7 mouse cellular contexts compared by ENCODE assay signal in genomic region chr14:52018248-52019050, GRCm38 (mm10). TPM values are rescaled to one million over a fixed set of nuclear protein-coding genes. Genes with fewer than 3 reads are reported as not detected.
DNase-seq lines count a peak whose midpoint lies in the region; ATAC-seq and TF ChIP-seq lines count a peak whose summit lies in the region.

No protein-coding gene starts in this region.

- H3K4me3 ChIP-seq in neural tube, embryonic 11.5 days (ENCODE audit: low read depth, low read length): peak overlapping the region; percentile 47
- 0 out of 2 replicates have a peak overlapping the region, but pooled peaks have one; percentile 79 for H3K4me3 ChIP-seq in embryonic fibroblast, embryonic 13.5 days (ENCODE audit: insufficient read depth, low read length)
- H3K4me3 ChIP-seq in limb, embryonic 11.5 days (ENCODE audit: low read depth, low read length): peak overlapping the region; percentile 0; the same call in 1 of the 2 replicates
- peak overlapping the region; percentile 70 for H3K4me3 ChIP-seq in stomach, embryonic 16.5 days (replicated peaks; ENCODE audit: low read length)

- no peak for TF ChIP-seq POLR2A in embryonic fibroblast, embryonic 13.5 days (IDR thresholded peaks at IDR 0.05; ENCODE audit: low read depth, low read length)

- H3K36me3 ChIP-seq in neural tube, embryonic 11.5 days (ENCODE audit: control insufficient read depth, insufficient read depth, low read length): no peaks in the 10 kb centered on the region
- H3K36me3 ChIP-seq in limb, embryonic 11.5 days (ENCODE audit: control insufficient read depth, insufficient read depth, low read length): no peaks in the 10 kb centered on the region
- no peaks in the 10 kb centered on the region for H3K36me3 ChIP-seq in stomach, embryonic 16.5 days (ENCODE audit: control insufficient read depth, insufficient read depth, low read length)

- no peak for ATAC-seq in neural tube, embryonic 11.5 days (ENCODE audit: insufficient read depth, low FRiP score, low TSS enrichment)
- ATAC-seq in limb, embryonic 11.5 days (ENCODE audit: insufficient number of reproducible peaks, low FRiP score, low TSS enrichment, low read depth): no peak
- no peak for ATAC-seq in stomach, embryonic 16.5 days (ENCODE audit: insufficient read depth, low FRiP score)

- WGBS in neural tube, embryonic 11.5 days: 92% methylated on average over 15 of the region's 15 CpGs
- WGBS in limb, embryonic 11.5 days: 92% methylated on average over 15 of the region's 15 CpGs
- 86% methylated on average over 15 of the region's 15 CpGs for WGBS in stomach, embryonic 16.5 days

- no peak for DNase-seq in neural tube, embryonic 11.5 days (ENCODE audit: low spot score)
- no peak for DNase-seq in neural tube, embryonic 10.5 days (ENCODE audit: extremely low spot score, low spot score)
- no peak for DNase-seq in limb, embryonic 11.5 days (ENCODE audit: low spot score)
- DNase-seq in embryo, embryonic 11 days: no peak
- no peak for DNase-seq in testis, postnatal 10 days (ENCODE audit: low spot score)

- no peaks in the 10 kb centered on the region for H3K27me3 ChIP-seq in neural tube, embryonic 11.5 days (ENCODE audit: control insufficient read depth, insufficient read depth, low read length)
- no peaks in the 10 kb centered on the region for H3K27me3 ChIP-seq in limb, embryonic 11.5 days (ENCODE audit: control insufficient read depth, insufficient read depth, low read length)
- no peaks in the 10 kb centered on the region for H3K27me3 ChIP-seq in stomach, embryonic 16.5 days (ENCODE audit: control insufficient read depth, insufficient read depth, low read length)

- no peak for TF ChIP-seq CTCF in embryonic fibroblast, embryonic 13.5 days (IDR thresholded peaks at IDR 0.05; ENCODE audit: borderline replicate concordance, insufficient read depth, low read length)

- H3K9ac ChIP-seq in neural tube, embryonic 11.5 days (ENCODE audit: low read length): peak overlapping the region; percentile 73; the same call in 1 of the 2 replicates
- no peak overlapping the region for H3K9ac ChIP-seq in limb, embryonic 11.5 days (ENCODE audit: low read length)
- H3K9ac ChIP-seq in stomach, embryonic 16.5 days (ENCODE audit: low read length): peak overlapping the region; percentile 94

- H3K9me3 ChIP-seq in neural tube, embryonic 11.5 days (ENCODE audit: control insufficient read depth, low read length): no peaks in the 10 kb centered on the region
- no peaks in the 10 kb centered on the region for H3K9me3 ChIP-seq in limb, embryonic 11.5 days (ENCODE audit: control insufficient read depth, low read length)
- no peaks in the 10 kb centered on the region for H3K9me3 ChIP-seq in stomach, embryonic 16.5 days (replicated peaks; ENCODE audit: control insufficient read depth, low read length)

- peaks cover 40% of the 10 kb centered on the region for H3K4me1 ChIP-seq in neural tube, embryonic 11.5 days (ENCODE audit: control insufficient read depth, insufficient read depth, low read length)
- H3K4me1 ChIP-seq in embryonic fibroblast, embryonic 13.5 days (ENCODE audit: control insufficient read depth, insufficient read depth, low read length): peaks cover 14% of the 10 kb centered on the region
- H3K4me1 ChIP-seq in limb, embryonic 11.5 days (ENCODE audit: control insufficient read depth, insufficient read depth, low read length): peaks cover 11% of the 10 kb centered on the region
- peaks cover 43% of the 10 kb centered on the region for H3K4me1 ChIP-seq in stomach, embryonic 16.5 days (ENCODE audit: control insufficient read depth, insufficient read depth, low read length)

- peak overlapping the region; percentile 73 for H3K4me2 ChIP-seq in neural tube, embryonic 11.5 days (ENCODE audit: low read depth)
- peak overlapping the region; percentile 65 for H3K4me2 ChIP-seq in limb, embryonic 11.5 days (ENCODE audit: low read depth, severe bottlenecking)
- H3K4me2 ChIP-seq in stomach, embryonic 16.5 days (ENCODE audit: low read depth, low read length): peak overlapping the region; percentile 77

- no peak overlapping the region for H3K27ac ChIP-seq in neural tube, embryonic 11.5 days (ENCODE audit: low read depth, low read length)
- H3K27ac ChIP-seq in embryonic fibroblast, embryonic 13.5 days (ENCODE audit: insufficient read depth, low read length): no peak overlapping the region
- H3K27ac ChIP-seq in limb, embryonic 11.5 days (replicated peaks; ENCODE audit: low read depth, low read length): no peak overlapping the region
- peak overlapping the region; percentile 100 for H3K27ac ChIP-seq in stomach, embryonic 16.5 days (ENCODE audit: low read length)

RNA-seq across cellular contexts. Expression of gene Zfp219, which starts 2.1 kb away (rescaled TPM):
- polyA plus RNA-seq in neural tube, embryonic 11.5 days (2014; fragmentation: Nextera tagmentation; extraction: Ambion mirVana): 70.6 and 83.3 TPM in 2 replicates
- polyA plus RNA-seq in embryonic fibroblast, embryonic 13.5 days (2011; ENCODE audit: insufficient read length, low read depth, missing spikeins): 27.5 and 33.1 TPM in 2 replicates
- polyA plus RNA-seq in limb, embryonic 11.5 days (2014; fragmentation: Nextera tagmentation; extraction: Ambion mirVana): 51.6 and 52.0 TPM in 2 replicates
- 23.1 and 24.4 TPM in 2 replicates for polyA plus RNA-seq in stomach, embryonic 16.5 days (2015; fragmentation: Nextera tagmentation; extraction: Ambion mirVana)

RNA-seq across cellular contexts. Expression of gene Tmem253, which starts 3.0 kb away (rescaled TPM):
- 0.61 and 1.6 TPM in 2 replicates for polyA plus RNA-seq in neural tube, embryonic 11.5 days (2014; fragmentation: Nextera tagmentation; extraction: Ambion mirVana)
- 0.95 TPM in 1 of 2 replicates, not detected in the other for polyA plus RNA-seq in embryonic fibroblast, embryonic 13.5 days (2011; ENCODE audit: insufficient read length, low read depth, missing spikeins)
- polyA plus RNA-seq in limb, embryonic 11.5 days (2014; fragmentation: Nextera tagmentation; extraction: Ambion mirVana): 0.60 and 1.3 TPM in 2 replicates
- polyA plus RNA-seq in stomach, embryonic 16.5 days (2015; fragmentation: Nextera tagmentation; extraction: Ambion mirVana): 8.0 and 12.8 TPM in 2 replicates

RNA-seq across cellular contexts. Expression of gene Olfr221, which starts 23.8 kb away (rescaled TPM):
- polyA plus RNA-seq in neural tube, embryonic 11.5 days (2014; fragmentation: Nextera tagmentation; extraction: Ambion mirVana): not detected in 2 replicates
- polyA plus RNA-seq in embryonic fibroblast, embryonic 13.5 days (2011; ENCODE audit: insufficient read length, low read depth, missing spikeins): not detected in 2 replicates
- not detected in 2 replicates for polyA plus RNA-seq in limb, embryonic 11.5 days (2014; fragmentation: Nextera tagmentation; extraction: Ambion mirVana)
- polyA plus RNA-seq in stomach, embryonic 16.5 days (2015; fragmentation: Nextera tagmentation; extraction: Ambion mirVana): not detected in 2 replicates

RNA-seq across cellular contexts. Expression of gene Arhgef40, which starts 33.9 kb away (rescaled TPM):
- 76.7 and 77.2 TPM in 2 replicates for polyA plus RNA-seq in neural tube, embryonic 11.5 days (2014; fragmentation: Nextera tagmentation; extraction: Ambion mirVana)
- 109 and 119 TPM in 2 replicates for polyA plus RNA-seq in embryonic fibroblast, embryonic 13.5 days (2011; ENCODE audit: insufficient read length, low read depth, missing spikeins)
- 154 and 158 TPM in 2 replicates for polyA plus RNA-seq in limb, embryonic 11.5 days (2014; fragmentation: Nextera tagmentation; extraction: Ambion mirVana)
- 81.9 and 92.6 TPM in 2 replicates for polyA plus RNA-seq in stomach, embryonic 16.5 days (2015; fragmentation: Nextera tagmentation; extraction: Ambion mirVana)

Comparison
In these comparisons a context has a peak if more than half of its experiments do, and no peak if none do; other contexts are left out.
1. H3K4me3 ChIP-seq: peak in every context shown above with its lines; median percentile 79 in embryonic fibroblast, embryonic 13.5 days; 70 in stomach, embryonic 16.5 days; 47 in neural tube, embryonic 11.5 days; 0 in limb, embryonic 11.5 days.